Mouse (Mus musculus) heart, postnatal 10 days (tissue): ENCODE measurements around the gene Hoxa9. TPM values are rescaled to one million over a fixed set of nuclear protein-coding genes. Genes with fewer than 3 reads are reported as not detected.
A peak's percentile ranks its signal among the peaks of the same experiment; 100 is the strongest.

Source experiments
- DNase-seq, 2 experiments: peaks; one replicate each; pipeline ENCODE4 v3.0.0; 2021
- intact Hi-C: fragments of 180-260 bp; cut with DNase I; formaldehyde crosslinking; loops from one replicate; pipeline ENCODE4 v1.15.1; 2025
- total RNA-seq, 2 experiments: library from RNA; stranded (reverse); gene quantifications; 2 replicates each; pipeline ENCODE4 v1.2.3; 2021

The Hoxa9 gene
- total RNA-seq, result not detected

DNA sequence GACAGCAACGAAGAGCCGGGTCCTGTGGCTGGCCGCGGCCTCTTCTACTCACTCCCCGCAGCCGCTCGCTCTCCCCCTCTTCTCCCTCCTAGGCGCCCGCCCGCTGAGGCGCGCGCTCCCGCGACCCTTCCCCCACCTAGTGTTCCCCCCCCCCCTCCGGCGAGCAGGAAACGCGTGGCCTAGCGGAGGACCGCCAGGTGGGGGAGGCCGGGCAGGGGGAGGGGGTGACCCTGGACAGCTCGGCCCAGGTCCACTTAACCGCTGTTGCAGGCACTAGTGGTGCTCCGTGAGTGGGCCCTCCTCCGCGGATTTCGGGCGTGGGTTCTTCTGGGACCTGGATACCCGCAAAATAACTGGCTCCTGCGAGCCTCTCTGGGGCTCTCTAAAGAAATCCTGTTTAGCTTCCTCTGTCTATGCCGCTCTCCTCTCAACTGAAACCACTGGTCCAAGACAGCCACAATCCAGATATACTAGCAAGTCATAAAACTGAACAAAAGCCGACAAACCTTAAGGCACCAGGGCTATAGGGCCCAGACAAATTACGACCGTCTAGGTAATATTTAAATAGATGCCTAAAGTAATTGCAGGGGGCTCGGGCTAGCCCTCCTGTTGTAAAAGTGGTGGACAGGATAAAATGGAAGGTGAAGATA lies at the start of gene Hoxa9:
Gene Hoxa9, minus strand, starts transcription at position 574 of the 650 bp plus-strand sequence.
- intact Hi-C loops, result loop anchor here (5.0 kb wide), 1 partner anchor 1053 kb away; no protein-coding TSS in a partner anchor
- peak in 1 of 2 experiments; percentile 27 for DNase-seq

DNA sequence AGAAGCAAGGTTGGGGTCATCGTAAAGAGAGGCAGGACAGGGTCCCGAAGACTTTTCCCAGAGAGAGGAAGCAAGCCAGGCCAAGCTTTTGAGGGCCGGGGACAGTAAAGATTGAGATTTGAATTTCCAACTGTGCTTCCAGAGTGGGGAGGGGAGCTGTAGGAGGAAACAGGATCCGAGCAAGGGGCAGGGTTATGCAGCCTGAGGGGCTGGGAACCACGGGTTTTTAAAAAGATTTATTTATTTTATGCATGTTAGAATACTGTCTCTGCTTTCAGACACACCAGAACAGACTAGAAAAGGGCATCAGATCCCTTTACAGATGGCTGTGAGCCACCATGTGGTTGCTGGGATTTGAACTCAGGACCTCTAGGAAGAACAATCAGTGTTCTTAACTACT lies 46.0 kb upstream of the Hoxa9 start:
- intact Hi-C loops, result no loop called here
- DNase-seq, result no peak

DNA sequence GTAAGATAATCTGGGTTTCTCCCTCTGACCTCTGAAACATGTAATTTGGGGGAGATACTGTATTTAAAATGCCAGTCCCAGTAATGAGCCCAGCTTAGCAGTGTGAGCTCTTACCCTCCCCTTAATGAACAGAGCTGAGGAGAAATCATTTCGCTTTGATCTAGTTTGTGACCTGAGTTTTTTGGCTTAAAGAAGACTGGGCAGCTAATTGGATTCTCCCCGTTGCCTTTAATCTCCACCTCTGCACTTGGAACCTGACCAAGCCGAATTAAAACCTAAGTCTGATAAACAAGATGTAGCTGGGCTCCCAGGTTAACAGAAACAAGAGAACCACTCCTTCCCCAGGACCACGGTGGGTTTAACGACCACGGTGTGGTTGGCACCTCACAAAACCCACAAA lies 45.5 kb upstream of the Hoxa9 start:
- no peak for DNase-seq
- intact Hi-C loops, result no loop called here

DNA sequence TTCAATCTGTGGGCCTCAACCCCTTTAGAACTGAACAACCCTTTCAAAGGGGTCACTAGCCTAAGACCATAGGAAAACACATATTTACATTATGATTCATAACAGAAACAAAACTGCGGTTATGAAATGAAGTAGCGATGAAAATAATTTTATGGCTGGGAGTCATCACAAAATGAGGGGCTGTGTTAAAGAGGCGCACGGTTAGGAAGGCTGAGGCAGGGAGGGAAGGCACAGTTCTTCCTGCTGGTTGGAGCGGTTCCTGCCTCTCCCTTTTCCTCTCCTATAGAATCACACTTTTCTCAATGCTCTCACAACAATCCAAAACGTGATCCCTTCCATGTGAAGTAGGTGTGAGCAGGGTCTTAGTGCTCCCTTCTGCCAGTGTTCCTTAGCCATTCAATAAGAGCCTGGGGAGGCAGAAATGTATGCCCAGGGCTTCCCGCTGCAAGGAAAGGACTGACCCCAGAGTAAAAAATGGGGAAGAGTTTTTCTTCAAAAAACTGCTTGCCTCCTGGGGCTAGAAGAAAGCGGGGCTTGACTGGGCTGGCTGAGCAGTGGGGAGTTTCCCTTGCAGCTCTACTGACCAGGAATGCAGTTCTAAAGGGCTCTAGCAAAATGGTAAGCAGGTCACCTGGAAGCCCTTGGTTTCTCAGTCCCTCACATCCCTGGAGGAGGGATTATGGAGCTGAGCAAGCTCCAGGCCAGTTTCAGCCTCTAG lies 44.8 kb upstream of the Hoxa9 start:
- intact Hi-C loops, result no loop called here
- DNase-seq, result no peak

DNA sequence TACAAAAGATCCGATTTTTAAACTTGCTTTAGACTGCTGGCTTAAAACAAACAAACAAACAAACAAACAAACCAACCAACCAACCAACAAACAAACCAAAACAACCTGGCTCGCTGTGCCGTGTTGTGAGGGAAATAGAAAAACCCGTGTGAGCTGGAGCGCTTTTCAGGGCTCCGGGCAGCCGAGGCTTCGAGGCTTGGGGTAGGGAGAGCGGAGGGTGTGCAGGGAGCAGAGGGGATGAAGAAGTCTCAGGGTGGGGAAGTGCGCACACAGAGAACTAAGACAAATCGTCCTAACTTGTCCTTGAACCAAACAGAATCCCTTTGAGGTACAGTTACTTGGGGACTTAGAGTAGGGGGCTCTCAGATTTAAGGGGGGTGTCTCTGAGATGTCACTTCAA lies 43.7 kb upstream of the Hoxa9 start:
- DNase-seq, result no peak
- intact Hi-C loops, result loop anchor here (5.0 kb wide), 2 partner anchors 453 to 563 kb away; no protein-coding TSS in a partner anchor

DNA sequence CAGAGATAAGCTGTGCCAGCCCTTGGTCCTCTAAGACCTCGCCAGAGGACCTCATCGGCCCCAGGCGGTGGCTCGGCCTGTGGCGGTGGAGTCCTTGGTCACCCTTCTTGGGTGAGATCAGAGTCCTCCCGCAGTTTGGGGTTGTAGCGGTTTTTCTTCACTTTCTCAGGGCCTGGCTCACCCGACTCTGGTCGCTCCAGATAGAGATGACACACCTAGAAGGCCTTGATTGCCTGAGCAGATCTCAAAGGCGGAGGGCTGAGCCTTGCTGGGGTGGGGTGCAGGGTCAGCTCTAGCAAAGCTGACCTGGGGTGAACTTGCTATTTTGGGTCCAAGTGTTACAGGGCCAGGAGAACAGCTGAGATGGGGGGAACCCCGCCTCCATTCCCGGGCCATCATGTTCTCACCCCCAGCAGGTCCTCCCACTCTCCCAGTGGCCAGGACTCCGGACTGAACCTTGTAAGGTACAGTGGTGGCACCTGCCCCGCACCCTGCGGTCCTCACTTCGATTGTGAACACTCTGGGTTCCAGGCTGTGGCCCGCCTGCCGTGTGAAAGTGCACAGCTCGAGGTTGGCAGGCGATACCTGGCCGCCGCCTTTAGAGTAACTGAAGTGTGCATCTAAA lies 42.9 kb upstream of the Hoxa9 start:
- intact Hi-C loops, result loop anchor here (5.0 kb wide), 2 partner anchors 454 to 564 kb away; no protein-coding TSS in a partner anchor
- no peak for DNase-seq

DNA sequence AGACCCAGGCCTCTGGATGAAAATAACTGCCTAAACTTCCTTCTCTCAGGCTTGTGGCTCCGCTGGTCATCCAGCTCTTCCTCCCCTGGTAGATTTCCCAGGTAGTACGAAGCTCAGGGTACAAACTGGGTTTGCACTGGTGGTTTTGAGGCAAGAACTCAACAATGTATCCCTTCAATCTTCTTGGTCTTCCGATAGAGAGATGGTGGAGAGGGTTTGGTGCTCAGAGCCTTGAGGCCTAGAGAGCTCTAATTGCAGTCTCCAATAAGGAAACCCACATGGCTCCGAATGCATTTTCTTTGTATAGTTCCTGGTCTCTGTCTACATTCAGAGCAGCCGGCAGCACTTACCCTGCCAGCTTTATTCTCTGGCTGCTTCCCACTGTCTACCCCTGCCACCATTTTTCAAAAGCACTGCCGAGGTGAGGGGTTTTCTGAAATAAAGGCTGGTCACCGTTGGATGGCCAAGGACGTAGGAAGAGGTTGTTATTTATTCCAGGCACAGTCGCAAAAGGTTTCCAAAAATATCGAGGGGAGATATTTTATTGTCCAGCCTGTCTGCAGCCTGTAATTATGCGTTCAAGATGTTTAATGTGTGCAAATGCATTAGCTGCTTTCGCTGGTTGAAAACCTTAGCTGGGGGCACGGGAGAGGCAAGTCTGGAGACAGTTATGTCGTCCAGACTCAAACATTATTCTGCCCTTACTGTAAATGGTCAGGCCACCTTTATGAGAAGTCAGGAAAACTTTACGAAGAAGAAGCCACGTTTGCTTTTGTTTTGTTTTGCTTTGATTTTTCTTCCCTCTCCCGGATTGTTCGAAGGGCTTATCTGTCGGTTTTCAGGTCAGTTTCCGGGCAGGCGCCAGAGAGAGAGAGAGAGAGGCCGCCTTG lies 42.1 kb upstream of the Hoxa9 start:
- intact Hi-C loops, result loop anchor here (5.0 kb wide), 2 partner anchors 454 to 564 kb away; no protein-coding TSS in a partner anchor
- DNase-seq, result no peak

DNA sequence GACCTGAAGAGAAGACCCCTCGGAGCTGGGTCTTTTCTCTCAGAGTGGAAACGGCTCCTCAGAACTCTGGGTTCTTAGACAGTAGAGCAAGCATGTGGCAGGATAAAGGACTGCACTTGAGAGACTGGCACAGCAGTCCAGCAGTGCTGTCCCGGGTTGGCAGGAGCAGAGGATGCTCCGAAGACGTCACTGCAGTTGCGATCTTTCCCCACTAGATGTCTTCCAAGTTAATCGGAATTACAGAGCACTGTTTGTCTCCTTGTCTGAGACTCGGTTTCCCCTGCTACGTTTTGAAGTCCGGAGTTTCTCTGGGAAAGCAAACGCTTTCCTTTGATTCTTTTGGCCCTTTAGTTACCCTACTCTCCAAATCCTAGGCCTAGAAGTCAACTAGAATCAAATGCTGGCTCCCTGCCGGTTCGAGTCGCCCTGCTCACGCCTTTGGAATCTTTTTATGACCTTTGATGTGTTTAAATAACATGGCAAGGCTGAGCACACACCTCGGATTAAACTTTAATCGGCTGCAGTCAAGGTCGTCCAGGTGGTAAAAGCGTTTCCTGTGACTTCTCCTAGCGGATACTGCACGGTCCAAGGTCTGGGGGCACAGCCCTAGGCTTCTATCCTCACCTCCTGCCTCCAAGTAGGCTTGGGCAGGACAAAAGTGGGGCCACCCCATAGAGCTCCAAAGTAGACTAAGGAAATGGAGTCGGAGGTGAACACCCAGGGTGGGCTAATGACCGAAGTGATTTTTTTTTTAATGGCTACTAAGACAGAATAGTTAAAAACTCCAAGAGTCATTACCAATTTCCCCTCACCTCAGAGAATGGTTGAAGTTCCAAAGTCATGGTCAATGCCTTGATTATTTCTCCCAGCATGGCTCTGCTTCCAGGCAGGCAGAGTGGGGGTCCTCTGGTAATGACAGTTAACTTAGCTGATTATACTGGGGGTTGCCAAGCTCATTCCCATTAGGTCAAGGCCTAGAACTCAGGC lies 39.9 kb upstream of the Hoxa9 start:
- DNase-seq, result peak in 1 of 2 experiments; percentile 76
- intact Hi-C loops, result loop anchor here (1.0 to 5.0 kb wide), 3 partner anchors 307 to 567 kb away; no protein-coding TSS in a partner anchor

DNA sequence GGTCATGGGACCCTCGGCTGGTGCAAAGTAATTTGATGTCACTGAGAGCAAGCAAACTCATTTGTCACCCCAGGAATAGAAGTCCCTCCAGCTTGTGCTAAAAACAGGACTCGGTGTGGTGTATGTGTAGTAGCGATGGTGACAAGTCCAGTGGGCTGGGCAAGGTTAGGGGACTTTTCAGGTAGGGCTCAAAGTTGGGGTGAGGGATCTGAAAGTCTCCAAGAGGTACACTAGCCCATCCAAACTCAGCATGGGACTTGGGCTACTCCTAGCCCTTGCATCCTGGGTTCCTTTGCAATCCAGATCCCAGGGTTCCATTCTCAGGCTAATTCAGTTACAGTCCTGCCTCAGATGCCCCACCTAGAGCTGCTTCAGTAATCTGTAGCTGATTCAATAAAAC lies 37.9 kb upstream of the Hoxa9 start:
- intact Hi-C loops, result loop anchor here (10.0 kb wide), 1 partner anchor 46 kb away; the partner anchor contains the start of gene Evx1
- DNase-seq, result no peak

DNA sequence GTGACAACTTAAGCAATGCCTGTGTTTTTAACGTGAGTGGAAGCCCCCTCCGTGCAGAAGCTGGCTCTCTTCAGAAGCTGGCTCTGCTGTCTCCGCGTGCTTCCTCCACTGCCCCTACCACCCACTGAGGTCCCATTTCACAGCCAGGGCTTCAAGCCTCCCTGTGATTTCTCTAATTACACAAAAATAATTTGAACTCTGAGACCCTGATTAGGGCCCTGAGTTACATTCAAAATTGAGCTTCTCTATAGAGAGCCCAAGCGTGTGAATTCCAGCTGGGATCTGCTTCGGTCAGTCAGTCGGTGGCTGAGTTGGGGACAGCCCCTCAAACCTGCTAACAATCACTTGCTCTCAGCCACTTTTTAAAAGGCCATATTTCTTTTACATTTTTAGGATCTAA lies 37.5 kb upstream of the Hoxa9 start:
- intact Hi-C loops, result loop anchor here (10.0 kb wide), 1 partner anchor 46 kb away; the partner anchor contains the start of gene Evx1

DNA sequence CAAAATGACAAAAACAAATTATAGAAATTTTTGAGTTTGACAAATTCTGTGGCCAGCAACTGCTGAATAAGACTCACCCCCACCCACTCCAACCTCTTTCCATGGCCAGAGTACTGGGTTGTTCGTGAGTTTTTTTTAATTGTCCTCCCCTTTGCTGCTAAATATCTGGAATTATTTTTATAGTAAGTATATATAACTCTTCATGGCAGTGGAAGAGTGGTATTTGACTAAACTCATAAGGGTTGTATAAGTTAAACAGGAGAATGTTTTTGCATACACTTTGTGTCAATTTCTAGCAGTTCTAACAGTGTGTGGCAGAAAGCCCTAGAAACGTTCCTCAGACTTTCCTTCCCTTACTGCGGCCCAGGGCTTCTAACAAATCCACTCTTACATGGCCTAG lies 36.8 kb upstream of the Hoxa9 start:
- no peak for DNase-seq
- intact Hi-C loops, result loop anchor here (10.0 kb wide), 1 partner anchor 47 kb away; the partner anchor contains the start of gene Evx1

More for the DNA sequence above, 37.5 kb upstream of the Hoxa9 start:
- DNase-seq, result no peak

DNA sequence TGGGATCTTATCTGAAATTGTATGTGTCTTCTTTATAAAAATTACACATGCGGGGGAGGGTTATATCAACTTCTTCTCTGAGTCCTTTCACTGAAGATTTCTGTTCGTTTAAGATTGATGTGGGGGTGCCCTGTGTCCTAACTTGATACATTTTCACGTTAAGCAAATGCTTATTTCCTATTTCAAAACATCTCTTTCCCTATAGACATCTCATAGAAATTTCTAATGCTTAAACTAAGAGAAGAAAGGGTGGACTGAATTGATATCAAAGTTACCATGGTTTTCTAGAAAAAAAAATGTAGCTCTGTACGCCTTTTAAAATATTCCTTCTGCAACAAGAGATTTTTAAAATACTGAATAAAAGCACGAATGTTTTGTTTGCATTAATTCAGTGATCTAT lies 36.3 kb upstream of the Hoxa9 start:
- intact Hi-C loops, result loop anchor here (10.0 kb wide), 1 partner anchor 48 kb away; the partner anchor contains the start of gene Evx1
- no peak for DNase-seq

DNA sequence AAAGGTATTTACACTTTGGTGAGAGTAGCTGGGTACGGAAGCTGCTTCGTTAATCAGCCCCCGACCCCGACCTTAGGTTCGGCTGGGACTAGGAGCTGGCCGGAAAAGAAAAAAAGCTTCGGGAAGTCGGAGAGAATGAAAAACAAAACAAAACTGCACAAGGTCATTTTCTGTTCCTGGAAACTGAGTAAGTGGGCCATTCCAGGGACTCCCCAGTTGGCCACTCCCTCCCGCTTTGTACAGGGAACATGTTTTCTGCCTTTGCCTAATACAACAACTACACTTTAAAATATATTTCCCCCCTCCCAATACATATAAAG lies 35.7 kb upstream of the Hoxa9 start:
- DNase-seq, result no peak
- intact Hi-C loops, result loop anchor here (10.0 kb wide), 1 partner anchor 48 kb away; the partner anchor contains the start of gene Evx1

DNA sequence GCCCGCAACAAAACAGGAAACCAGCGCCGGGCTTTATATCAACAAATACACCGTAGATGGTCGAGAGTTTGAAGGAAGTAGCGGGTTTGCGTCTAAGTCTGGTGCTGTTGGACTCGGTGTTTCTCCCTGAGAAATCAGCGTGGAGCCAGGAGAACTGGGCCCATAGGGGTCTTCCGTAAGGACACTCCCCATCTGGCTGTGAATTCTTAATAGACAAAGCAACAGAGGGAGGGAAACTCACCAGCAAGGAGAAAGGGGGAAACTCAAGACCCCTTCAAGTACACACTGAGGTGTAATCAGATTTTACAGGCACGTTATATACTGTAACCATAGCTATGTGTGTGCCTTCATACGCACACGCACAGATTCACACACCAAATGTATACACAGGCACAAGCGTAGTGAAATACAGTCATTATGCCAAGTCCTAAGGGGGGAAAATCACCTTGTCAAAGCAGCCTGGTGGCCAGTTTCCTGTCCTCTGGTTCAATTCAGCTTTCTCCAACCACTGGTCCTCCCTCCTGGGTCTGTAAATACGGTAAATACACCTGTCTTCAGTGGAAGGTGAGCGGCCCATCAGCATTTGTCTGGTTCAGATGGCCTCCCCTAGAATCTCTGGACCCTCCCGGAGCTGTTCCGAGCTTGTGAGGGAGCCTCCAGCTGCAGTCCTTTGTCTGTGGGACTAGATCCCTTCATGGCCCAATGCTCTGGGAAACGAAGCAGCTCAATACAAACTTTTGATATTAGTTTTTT lies 35.2 kb upstream of the Hoxa9 start:
- intact Hi-C loops, result loop anchor here (10.0 kb wide), 1 partner anchor 49 kb away; the partner anchor contains the start of gene Evx1
- DNase-seq, result no peak

DNA sequence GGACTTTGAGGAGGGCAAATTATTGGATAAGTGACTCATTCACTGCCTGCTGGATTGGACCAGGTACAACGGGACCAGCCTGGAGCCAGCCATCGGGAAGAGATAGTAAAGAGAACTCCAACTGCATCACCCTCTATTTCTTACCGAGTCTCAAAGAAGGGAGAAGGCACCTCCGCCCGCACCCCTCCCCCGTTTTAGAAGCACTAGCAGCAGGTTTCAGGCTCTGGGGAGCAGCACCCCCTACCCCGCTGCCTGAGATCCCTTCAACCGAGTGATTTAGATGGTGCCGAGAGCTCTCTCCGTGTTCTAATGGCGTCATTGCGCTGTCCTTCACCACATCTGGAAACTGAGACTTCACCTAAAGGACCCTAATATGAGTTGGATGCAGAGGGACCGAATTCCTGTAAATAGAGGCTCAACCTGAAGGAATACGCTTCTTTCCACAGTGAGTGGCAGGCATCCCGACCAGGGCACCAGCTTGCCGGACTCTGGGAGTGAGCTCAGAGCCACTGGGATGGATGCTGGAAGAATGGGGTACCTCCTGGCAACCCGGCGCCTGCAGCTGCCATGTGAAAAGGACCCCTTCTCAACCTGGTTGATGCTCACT lies 34.5 kb upstream of the Hoxa9 start:
- no peak for DNase-seq
- intact Hi-C loops, result loop anchor here (10.0 kb wide), 1 partner anchor 49 kb away; the partner anchor contains the start of gene Evx1

DNA sequence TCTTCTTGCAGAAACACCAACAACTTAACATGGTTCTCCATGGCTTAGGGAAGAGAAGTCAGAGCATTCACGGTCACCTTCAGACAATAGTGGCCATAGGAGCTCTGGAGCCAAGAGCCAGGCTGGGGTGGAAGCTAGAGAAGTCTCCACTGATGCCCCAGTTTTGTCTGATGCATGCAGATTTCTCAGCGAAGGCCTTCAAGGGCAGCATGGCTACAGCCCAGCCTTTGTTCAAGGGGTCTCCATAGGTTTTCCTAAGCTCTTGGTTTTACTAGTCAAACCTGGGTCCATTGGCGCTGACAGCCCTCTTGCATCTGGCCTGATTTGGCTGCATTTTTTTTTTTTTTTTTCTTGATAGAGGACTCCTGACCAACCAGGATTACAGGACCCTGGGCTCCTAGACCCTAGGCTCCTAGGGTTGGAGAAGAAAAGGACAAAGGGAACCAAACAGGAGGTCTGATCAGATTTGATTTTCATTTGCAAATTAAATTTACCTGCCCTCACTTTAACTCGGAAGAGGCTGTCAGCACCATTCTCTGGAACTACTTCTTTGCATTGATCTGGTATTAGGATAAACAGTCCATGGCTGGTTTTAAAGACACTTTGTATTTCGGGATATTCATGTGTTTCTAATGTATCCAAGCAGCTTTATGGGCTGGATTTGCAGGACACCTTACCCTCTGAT lies 33.4 kb upstream of the Hoxa9 start:
- intact Hi-C loops, result loop anchor here (10.0 kb wide), 1 partner anchor 51 kb away; the partner anchor contains the start of gene Evx1
- DNase-seq, result no peak

DNA sequence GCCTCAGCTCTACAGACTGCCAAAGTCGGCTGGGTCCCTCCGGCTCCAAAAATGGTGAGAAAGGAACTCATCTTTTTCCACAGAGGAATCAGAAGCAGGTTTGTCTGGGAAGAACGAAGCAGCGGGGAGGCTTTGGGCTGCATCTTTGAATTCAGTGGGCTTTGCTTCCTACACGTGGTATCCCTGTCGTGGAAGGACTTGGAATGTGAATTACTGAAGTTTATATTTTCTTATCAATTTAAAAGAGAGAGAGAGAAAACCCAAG lies 32.4 kb upstream of the Hoxa9 start:
- no peak for DNase-seq

More for the DNA sequence above, 32.4 kb upstream of the Hoxa9 start:
- intact Hi-C loops, result loop anchor here (10.0 kb wide), 1 partner anchor 52 kb away; the partner anchor contains the start of gene Evx1
